Mouse (Mus musculus): ENCODE data around the gene Ppil2.

Ppil2 gene

DNA sequence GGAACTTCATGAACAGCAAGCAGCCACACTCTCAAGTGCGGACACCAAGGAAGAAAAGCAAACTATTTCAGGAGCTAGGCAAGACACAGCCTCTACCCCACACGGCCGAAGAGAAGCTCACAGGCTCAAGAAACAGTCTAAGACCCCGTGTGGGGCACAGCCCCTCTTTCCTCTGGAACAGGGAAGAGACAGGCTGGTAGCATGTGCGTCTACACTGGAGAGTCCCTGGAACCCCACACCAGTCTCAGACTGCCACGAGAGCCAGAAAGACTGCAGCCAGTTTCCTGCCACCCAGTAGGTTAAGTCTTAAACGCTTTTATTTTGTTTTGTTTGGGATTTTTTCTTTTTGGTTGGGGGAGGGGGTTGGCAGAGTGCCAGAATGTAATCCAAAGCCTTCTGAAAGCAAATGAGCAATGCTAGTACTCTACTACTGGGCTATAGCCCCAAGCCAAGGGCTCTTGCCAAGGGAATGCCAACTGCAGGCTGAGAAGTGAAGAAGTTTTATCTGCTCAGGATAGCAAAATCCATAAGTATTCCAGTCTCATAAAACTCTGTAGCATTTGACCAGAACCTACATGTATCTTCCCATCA is 8.3 kb downstream of the Ppil2 start:
- no peak for DNase-seq (ENCODE audit: low spot score)

DNA sequence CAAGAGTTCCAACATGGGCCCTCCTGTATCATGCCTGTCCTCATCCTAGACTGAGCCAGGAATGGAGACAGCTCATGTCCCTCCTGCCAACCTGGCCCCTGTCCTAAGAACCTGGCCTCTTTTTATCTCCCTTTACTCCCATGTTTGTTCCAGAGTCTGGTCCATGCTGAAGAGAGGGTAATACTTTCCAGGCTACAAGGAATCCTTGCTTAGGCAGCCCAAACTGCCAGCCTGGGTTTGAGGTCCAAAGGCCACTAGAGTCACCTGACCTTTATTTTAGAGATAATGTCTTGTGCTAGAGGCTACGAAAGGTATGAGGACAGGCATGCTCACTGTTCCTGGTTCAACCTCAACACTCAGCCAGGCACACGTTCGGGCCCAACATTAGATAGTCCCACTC is 14.1 kb downstream of the Ppil2 start:
- no peak for DNase-seq (ENCODE audit: low spot score)

DNA sequence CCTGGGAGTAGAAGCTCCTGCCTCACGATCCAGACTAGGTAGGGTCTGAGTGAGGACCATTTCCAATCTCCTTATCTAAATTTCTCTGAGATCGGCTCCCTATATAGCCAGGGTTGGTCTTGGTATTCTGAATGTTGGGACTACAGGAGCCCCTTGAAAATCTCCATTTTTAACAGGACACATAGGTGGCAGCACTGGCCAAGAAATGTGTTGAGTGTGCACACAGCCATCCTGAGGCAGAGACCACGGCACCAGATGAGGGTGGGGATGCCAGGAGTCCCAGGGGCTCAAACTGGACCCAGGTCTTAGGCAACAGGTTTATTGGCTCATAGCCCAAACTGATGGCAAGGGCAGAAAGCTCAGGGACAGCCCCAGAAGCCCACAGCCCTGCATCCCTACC is 22.7 kb downstream of the Ppil2 start:
- peak; percentile 28 for DNase-seq (ENCODE audit: low spot score)

DNA sequence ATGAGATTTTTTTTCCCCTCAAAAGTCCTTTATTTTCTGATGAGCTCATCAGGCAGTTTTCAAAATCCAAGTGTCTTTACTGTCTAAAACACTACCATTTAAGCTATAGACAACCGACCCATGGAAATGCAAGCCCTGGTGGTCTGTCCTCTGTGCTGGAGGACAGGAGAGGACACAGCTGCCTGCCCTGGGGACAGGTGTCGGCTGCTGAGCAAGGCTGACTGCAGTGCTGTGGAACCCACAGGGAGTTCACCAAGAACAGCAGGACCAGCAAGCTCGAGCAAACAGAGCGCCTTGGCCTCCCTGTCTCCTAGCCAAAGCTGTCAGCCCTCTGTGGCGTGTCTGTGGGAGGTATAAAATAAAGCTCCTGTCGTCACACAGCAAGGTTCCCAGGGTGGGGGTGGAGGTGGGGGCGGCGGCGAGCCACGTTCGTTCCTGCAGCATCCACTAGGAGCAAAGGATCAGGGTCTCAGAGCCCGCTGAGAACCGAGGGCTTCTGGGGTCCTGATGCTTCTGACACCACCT is 24.3 kb downstream of the Ppil2 start:
- DNase-seq (ENCODE audit: low spot score), result no peak

DNA sequence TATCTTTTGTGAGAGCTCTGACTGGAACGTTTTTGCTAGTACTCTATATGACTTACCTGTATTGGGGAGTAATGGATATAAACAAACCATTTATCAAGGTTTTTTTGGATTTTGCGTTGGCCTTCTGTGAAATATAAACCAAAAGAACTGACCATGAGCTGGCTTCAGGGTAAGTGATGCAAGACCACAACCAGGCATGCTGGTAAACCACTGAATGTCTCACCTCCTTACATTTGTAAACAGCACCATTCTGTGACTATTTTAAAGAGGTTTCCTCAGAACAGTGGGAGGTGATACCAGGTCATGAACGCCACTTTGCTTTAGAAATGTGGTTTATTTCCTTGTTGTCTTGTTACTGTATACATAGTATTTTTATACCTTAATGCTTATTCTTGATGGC is 24.8 kb downstream of the Ppil2 start:
- no peak for DNase-seq (ENCODE audit: low spot score)

DNA sequence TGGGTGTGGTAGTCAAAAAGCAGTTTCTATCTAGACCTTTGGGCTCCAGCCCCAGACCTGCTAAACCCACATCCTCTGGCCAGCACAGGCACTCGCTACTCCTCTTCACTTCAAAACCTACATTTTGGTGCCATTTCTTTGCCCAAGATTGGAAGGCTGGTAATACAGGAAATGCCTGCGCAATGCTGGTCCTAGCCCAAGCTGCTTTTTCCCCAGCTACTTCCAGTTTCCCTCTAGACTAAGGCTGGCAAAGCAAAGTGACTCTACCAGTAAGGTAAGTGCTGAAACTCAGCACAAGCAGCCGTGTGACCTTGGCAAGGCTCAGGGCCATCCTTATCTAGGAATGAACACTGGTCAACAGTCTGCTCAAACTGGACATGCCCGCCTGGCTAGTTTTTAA is 25.4 kb downstream of the Ppil2 start:
- DNase-seq (ENCODE audit: low spot score), result no peak

DNA sequence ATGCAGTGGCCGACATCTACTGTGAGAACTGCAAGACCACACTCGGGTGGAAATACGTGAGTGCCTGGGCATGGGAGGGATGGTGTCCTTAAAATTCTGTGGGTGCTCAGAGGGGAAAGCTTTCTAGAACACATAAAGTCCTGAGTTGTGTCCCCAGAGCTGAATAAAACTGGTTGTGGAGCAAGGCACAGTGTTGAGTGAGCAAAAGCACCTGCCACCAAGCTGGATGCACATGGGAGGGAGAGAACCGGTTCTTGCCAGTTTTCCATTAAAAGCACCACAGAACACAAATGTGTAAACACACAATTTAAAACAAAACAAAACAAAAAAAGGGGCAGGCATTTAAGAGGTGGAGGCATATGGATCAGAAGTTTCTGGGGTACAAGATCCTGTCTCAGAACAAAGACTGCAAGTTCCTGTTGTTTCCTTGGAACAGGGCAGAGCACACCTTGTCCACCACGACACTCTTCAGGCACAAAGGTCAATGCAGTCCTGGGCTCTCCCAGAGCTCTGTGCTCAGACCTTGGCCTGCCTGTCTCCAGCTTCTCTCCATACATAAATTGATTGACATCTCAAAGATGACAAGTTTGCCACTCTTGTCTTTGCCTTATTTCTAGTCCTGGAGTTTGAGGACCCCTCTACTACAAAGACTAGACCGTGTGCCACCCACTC is 28.8 kb downstream of the Ppil2 start:
- DNase-seq (ENCODE audit: low spot score), result no peak

DNA sequence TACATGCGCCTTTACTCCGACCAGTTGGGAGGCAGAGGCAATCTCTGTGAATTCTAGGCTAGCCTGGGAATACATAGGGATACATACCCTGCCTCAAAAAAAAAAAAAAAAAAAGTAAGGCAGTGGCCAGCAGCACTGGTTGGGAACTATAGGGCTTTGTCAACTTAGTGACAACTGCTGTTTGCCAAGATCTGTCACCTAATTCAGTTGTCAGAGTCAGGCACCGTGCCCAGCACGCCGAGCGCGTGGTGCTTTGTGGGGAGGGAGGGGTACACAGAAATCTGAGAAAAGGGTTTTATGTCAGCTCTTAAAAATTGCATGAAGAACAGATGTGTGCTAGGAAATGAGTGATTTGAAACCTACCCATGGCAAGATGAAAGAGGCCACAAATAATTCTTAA is 33.0 kb downstream of the Ppil2 start:
- no peak for DNase-seq (ENCODE audit: low spot score)

DNA sequence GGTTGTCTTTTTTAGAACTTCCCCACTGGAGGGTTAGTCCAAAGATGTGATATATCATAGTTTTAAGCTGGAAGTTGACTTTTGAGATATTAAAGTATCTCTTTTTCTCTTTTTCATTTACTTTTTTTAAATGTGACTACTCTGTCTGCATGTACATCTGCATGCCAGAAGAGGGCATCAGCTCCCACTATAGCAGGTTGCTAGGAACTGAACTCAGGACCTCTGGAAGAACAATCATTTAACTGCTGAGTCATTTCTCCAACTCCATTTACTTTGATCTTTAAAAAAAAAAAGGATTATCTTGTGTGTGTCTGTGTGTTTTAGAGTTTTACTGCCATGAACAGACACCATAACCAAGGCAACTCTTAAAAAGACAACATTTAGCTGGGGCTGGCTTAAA is 34.2 kb downstream of the Ppil2 start:
- DNase-seq (ENCODE audit: low spot score), result no peak

DNA sequence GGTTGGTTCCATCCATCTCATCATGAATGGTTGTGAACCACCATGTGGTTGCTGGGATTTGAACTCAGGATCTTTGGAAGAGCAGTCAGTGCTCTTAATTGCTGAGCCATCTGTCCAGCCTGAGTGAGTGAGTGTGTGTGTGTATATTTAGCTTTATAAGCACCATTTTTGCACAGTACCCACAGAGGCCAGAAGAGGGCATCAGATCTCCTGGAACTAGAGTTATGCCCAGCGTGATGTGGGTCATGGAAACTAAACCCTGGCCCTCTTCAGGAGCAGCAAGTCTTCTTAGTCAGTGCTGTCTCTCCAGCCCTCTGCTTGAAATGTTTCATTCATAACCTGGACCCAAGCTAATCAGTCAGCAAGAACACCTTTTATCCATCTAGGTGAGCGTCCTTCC is 34.8 kb downstream of the Ppil2 start:
- peak; percentile 16 for DNase-seq (ENCODE audit: low spot score)

DNA sequence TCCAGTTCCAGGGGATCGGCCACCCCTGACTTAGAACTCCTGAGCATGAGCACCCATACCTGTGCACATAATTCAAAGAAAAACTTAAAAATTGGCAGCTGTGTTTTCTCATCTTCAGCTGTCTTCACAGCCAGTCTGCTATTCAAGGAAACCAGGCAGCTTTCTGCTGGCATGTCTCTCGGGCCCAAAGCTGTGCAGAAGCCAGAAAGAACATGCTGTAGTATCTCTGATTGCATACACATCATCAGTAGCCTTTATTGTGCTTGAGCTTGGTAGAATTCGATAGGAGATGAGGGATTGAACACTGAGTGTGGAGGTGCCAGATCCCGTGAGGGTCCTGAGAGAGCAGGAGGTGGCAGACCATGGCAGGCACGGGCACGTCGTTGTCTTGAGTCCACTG is 38.1 kb downstream of the Ppil2 start:
- no peak for DNase-seq (ENCODE audit: low spot score)

DNA sequence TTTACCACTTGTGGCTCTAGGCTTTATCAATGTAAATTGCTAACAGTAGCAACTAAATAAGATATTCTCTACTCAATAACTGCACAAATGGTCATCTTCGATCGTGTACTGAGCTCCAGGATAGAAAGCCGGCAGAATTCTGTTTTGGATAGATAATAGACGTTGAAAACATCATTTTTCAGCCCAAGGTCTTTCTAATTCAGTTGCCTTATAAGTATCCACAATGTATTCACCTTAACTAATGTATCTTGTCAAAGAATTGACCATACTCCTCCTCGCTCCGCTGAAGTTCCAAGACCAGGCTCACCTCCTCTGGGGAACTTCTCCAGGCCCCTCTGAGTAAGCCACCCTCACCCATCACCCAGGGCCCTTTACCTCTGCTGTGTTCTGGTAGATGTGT is 40.3 kb downstream of the Ppil2 start:
- DNase-seq (ENCODE audit: low spot score), result peak; percentile 27

DNA sequence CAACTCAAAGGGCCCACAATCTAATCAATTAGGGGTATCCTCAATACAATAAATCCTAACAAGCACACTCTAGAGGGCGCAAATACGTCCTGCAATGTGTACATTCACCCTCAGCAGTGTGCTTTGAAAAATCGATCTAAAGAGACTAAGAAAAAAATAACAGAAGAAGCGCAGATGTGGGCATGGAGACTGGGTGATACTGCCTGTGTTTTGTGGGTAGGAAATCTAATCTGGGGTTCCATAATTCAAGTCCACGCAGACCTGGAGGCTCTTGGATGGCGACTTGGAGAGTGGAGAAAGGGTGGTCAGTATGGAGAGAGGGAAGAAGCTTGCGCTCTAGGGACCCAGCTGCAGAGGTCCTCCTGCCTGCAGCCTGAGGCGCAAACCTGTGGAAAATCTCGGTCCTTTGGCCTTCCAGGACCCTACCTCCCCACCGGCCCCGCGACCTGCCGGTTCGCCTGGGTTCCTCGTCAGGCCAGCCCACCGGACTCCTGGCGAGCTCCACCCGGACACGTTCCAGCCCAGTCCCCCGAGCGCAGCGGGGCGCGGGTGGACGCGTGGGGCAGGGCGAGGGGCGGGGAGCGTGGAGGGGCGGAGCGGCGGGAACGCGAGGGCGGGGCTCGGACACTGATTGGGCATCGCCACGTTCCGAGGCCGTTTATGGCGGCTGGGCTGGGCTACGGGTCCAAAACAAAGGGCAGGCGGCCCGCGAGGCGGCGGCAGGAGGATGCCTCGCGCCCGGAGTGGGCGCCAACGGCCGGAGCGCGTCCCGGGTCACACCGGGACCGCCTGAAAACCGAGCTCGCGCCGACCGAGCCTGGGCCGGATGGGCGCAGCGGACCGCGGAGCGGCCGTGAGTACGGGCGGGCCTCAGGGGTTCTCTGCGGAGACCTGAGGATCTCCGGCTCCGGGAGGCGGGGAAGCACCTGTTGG is 41.3 kb downstream of the Ppil2 start, which contains the start of gene Ypel1:
TSS of gene Ypel1 (plus strand) at position 186 of the 933 bp plus-strand sequence.
- DNase-seq (ENCODE audit: low spot score), result peak; percentile 92

DNA sequence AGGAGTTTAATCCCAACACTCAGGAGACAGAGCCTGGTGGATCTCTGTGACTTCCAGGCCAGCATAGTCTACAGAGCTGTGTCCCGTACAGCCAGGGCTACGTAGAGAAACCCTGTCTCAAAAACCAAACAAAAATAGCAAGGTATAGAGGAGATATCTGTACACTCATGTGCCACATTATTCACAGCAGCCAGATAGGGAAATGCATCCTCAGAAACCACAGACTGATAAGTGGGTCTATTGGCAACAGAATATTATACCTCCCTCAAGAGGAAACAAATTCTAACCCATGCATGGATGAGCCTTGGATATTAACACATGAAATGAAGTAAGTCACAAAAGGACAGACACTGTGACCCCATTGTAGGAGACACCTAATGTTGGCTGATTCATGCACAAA is 43.5 kb downstream of the Ppil2 start:
- DNase-seq (ENCODE audit: low spot score), result no peak

DNA sequence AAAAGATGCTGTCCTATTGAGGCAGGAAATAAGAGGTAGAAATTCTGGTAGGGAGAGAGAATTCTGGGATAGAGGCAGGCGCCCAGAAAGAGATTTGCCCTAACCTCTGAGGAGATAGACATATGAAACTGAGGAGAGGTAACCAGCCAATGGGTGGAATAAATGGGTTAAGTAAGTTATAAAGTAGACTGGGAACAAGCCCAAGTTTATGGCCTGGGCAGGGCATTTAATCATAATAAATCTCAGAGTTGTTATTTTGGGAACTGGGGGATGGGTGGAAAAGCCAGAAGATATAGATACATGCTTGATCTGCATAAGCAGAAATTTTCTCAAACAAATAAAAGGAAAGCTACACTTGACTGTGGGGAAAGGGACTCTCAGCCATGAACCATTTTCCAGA is 48.7 kb downstream of the Ppil2 start:
- DNase-seq (ENCODE audit: low spot score), result no peak

DNA sequence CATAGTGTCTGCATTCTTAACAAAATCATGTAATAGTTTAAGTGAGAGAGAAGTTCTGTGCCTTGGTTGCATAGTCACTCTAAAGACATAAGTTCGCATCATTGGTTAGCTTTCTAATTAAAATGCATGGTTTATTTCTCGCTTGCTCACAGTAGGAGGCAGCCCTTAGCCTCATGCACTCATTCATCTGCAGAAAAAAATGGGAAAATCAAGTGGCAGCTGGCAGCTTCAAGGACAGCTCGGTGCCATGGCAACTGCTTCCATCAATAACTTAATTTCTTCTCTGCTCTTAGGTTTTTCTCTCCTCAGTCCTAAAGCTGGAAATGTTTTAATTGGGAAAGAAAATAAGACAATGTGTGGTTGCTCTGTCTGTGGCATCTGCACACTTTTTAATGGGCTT is 55.5 kb downstream of the Ppil2 start:
- peak; percentile 44 for DNase-seq (ENCODE audit: low spot score)

DNA sequence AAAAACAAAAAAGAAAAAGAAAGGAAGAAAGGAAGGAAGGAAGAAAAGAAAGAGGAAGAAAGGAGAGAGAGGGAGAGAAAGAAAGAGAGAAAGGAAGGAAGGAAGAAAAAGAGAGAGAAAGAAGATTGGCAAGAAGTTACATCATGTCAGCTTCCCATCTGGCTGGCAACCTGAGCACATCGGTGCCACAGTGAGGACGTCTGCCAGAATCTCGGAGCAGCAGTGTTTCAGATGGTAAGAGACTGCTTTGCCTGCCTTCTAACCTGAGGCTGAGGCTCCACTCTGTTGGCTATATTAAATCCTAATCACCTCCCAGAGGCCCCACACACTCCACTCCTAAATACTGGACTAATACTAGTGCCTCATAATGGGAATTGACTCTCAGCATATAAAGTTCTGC is 57.2 kb downstream of the Ppil2 start:
- DNase-seq (ENCODE audit: low spot score), result no peak

DNA sequence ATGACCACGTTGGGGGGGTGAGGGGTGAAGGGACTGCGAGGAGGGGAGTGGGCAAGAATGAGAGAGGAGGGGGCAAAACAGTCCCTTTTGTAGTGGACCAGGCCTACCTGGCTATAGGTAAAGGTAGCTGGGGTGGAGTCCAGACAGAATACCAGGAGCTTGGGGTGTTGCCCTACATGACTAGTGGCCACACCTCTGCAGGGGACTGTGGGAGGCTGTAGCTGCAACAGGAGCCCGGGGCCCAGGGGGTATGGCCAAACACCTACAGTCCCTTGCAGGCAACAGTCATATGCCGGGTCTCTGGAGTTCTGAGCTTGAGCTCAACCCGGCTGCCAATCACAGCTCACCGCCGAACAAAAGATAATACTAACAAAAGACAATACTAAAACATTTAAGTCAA is 59.0 kb downstream of the Ppil2 start:
- no peak for DNase-seq (ENCODE audit: low spot score)

DNA sequence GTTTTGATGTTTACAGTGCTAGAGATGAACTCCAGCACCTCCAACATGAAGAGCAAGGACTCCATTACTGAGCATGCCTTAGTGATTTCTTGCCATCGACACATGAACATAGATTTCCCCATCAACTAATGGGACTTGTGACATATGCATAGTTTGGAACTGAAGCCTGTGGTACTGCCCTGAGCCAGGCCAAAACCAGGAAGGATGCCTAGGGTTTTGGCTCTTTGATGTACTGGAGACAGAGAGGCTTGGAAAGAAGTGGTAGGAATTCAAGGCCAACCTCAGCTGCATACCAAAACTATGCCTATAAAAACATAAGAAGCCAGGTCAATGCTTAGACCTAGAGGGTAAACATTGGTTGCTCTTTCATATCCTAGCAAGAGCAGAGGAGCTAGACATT is 61.2 kb downstream of the Ppil2 start:
- DNase-seq (ENCODE audit: low spot score), result no peak

DNA sequence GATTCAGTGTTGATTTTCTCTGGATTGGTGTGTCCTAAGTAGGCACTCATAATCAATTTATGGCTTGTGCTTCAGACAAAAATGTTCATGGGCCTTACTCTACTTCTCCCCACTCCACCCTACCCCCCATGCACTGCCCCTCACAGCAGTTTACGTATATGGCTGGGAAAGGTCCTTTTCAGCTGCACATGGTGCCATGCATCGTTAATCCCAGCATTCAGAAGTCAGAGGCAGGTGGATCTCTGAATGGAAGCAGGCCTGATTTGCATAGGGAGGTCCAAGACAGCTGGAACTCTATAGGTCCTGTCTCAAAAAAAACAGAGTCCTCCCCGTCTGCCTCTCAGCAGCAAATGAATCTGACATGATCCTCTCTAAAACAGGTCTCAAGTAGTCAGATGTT is 65.8 kb downstream of the Ppil2 start:
- no peak for DNase-seq (ENCODE audit: low spot score)

DNA sequence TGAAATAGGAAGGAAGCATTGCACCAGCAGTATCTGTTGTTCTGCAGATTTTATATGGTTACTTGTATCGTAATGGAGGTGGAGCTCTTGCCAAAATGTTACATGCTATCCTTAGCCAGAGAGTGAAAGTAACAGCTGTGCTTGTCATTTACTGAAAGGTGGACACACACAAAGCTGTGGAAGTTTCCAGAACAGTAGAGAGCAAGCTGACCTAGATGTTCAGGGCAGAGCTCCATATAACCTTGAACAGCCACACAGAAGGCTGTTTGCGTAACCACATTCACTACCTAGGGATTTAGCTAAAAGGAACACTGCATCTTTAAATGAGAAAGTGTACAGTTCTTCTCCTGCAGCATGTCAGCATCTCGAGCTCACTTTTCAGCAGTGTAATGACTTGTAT is 66.7 kb downstream of the Ppil2 start:
- DNase-seq (ENCODE audit: low spot score), result no peak

DNA sequence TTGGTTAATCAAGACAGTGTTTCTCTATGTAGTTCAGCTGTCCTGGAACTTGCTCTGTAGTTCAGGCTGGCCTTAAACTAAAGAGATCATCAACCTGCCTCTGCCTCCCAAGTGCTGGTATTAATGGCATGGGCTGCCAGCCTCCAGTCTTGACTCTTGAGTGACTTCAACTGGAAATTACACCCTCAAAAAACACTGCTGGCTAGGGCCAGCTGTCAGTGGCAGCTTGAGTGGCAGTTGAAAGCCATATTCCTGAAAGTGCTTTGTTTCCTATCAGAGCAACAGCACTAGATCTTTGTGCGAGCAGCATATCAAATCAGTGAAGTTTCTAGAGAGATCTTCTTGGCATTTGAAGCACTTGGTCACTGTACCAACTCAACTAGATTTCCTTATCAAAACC is 69.6 kb downstream of the Ppil2 start:
- no peak for DNase-seq (ENCODE audit: low spot score)

DNA sequence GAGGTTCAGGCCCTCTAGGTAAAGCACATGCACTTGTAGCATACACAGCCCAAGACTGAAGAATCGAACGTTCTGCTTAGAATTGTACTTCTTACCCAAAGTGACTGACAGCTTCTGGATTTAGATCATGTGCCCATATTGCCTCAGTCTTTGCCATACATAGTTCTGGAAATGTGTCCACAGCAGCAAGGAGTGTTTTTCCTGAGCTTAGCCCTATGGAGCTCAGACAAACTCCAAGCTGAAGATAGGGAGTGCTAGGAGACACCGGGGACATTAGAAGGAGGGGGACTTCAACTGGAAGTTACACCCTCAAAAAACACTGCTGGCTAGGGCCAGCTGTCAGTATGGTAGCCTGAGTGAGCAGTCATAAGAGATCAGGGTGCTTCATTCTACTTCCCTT is 70.3 kb downstream of the Ppil2 start:
- DNase-seq (ENCODE audit: low spot score), result no peak

Measured in retina, embryonic 14.5 days (tissue).